Mouse (Mus musculus) midbrain, embryonic 12.5 days (tissue): ENCODE measurements around the gene Desi1. TPM values are rescaled to one million over a fixed set of nuclear protein-coding genes. Genes with fewer than 3 reads are reported as not detected.
A peak's percentile ranks its signal among the peaks of the same experiment; 100 is the strongest.

Experiments used
- ATAC-seq: fragments of 200-750 bp; cut with Nextera tagmentation; 2 replicates; pipeline ENCODE4 v1.8.0; 2017; ENCODE audit warnings: low read depth, moderate TSS enrichment, moderate library complexity; ENCODE audit not compliant: low FRiP score
- H3K27ac ChIP-seq: fragments of 300-500 bp; sonication (generic); replicated peaks from 2 replicates; pipeline ENCODE4 v1.5.1; 2016; ENCODE audit warnings: mild to moderate bottlenecking
- H3K27me3 ChIP-seq: fragments of 300-500 bp; sonication (generic); 2 replicates; pipeline ENCODE4 v1.6.1; 2016; ENCODE audit warnings: mild to moderate bottlenecking
- H3K36me3 ChIP-seq: fragments of 300-500 bp; sonication (generic); 2 replicates; pipeline ENCODE4 v1.6.1; 2016
- H3K4me1 ChIP-seq: fragments of 300-500 bp; sonication (generic); 2 replicates; pipeline ENCODE4 v1.6.1; 2016
- H3K4me2 ChIP-seq: fragments of 300-500 bp; sonication (generic); replicated peaks from 2 replicates; pipeline ENCODE4 v1.6.1; 2016; ENCODE audit warnings: mild to moderate bottlenecking, moderate library complexity
- H3K4me3 ChIP-seq: fragments of 300-500 bp; sonication (generic); 2 replicates; pipeline ENCODE4 v1.5.1; 2016; ENCODE audit warnings: mild to moderate bottlenecking
- H3K9ac ChIP-seq: fragments of 300-500 bp; sonication (generic); replicated peaks from 2 replicates; pipeline ENCODE4 v1.6.1; 2016; ENCODE audit warnings: mild to moderate bottlenecking, moderate library complexity
- H3K9me3 ChIP-seq: fragments of 300-500 bp; sonication (generic); 2 replicates; pipeline ENCODE4 v1.6.1; 2016; ENCODE audit warnings: mild to moderate bottlenecking
- WGBS: fragments of 180-500 bp; shearing (Covaris S2); methylation state at CpG from one replicate; pipeline ENCODE4 v1.1.7; 2016; 5-methylcytosine and 5-hydroxymethylcytosine counted together
- polyA plus RNA-seq: library from polyadenylated mRNA; unstranded; fragments of >200 nt; fragmentation: Nextera tagmentation; extraction: Ambion mirVana; gene quantifications from 2 replicates; pipeline ENCODE4 v1.2.1, GENCODE M21; 2016

Gene Desi1
- polyA plus RNA-seq, 1 experiment from 2014 or later, result 39.9 TPM

GRCm38 (mm10) chr15:81943176-81943749 lies 90.4 kb downstream of the Desi1 start:
- no peak overlapping the region for H3K4me3 ChIP-seq
- ATAC-seq, result peak; percentile 75
- WGBS, result 6% methylated on average over 9 of the region's 9 CpGs
- H3K4me1 ChIP-seq, result peaks cover 16% of the 10 kb centered on the region
- H3K4me2 ChIP-seq, result peak overlapping the region; percentile 23
- no peak overlapping the region for H3K9ac ChIP-seq
- H3K9me3 ChIP-seq, result no peaks in the 10 kb centered on the region
- H3K27ac ChIP-seq, result peak overlapping the region; percentile 78
- H3K27me3 ChIP-seq, result peaks cover 5% of the 10 kb centered on the region; the same call in 1 of the 2 replicates
- H3K36me3 ChIP-seq, result peaks cover 4% of the 10 kb centered on the region

Other genes starting within 250 kb of the Desi1 start
- gene Tef, start 231.4 kb downstream of the Desi1 start, polyA plus RNA-seq, result 30.5 and 32.4 TPM in 2 replicates
- gene Tob2, start 175.1 kb downstream of the Desi1 start, polyA plus RNA-seq, result 20.9 and 22.2 TPM in 2 replicates
- 129 and 133 TPM in 2 replicates for gene Phf5a, start 162.0 kb downstream of the Desi1 start, polyA plus RNA-seq
- gene Aco2, start 161.6 kb downstream of the Desi1 start, polyA plus RNA-seq, result 170 and 177 TPM in 2 replicates
- gene Polr3h, start 107.6 kb downstream of the Desi1 start, polyA plus RNA-seq, result 60.8 and 71.6 TPM in 2 replicates
- 38.0 and 40.2 TPM in 2 replicates for gene Csdc2, start 97.1 kb downstream of the Desi1 start, polyA plus RNA-seq
- 26.6 and 30.4 TPM in 2 replicates for gene Pmm1, start 72.9 kb downstream of the Desi1 start, polyA plus RNA-seq
- gene 1700029P11Rik, start 53.3 kb downstream of the Desi1 start, polyA plus RNA-seq, result not detected in 2 replicates
- 50.2 and 50.5 TPM in 2 replicates for gene Xrcc6, start 46.0 kb downstream of the Desi1 start, polyA plus RNA-seq
- gene Snu13, start 13.7 kb upstream of the Desi1 start, polyA plus RNA-seq, result 183 and 196 TPM in 2 replicates
- not detected in 2 replicates for gene 4930407I10Rik, start 25.3 kb upstream of the Desi1 start, polyA plus RNA-seq
- gene Mei1, start 36.1 kb upstream of the Desi1 start, polyA plus RNA-seq, result 0.05 and 0.08 TPM in 2 replicates
- gene Ccdc134, start 94.1 kb upstream of the Desi1 start, polyA plus RNA-seq, result 17.3 and 18.3 TPM in 2 replicates
- gene Srebf2, start 113.3 kb upstream of the Desi1 start, polyA plus RNA-seq, result 274 and 276 TPM in 2 replicates
- 0.73 and 0.80 TPM in 2 replicates for gene Shisa8, start 179.0 kb upstream of the Desi1 start, polyA plus RNA-seq
- 0.37 TPM in 1 of 2 replicates, not detected in the other for gene Tnfrsf13c, start 190.5 kb upstream of the Desi1 start, polyA plus RNA-seq
- gene Cenpm, start 210.9 kb upstream of the Desi1 start, polyA plus RNA-seq, result 60.1 and 61.9 TPM in 2 replicates
- 2.6 and 3.3 TPM in 2 replicates for gene 1500009C09Rik, start 218.5 kb upstream of the Desi1 start, polyA plus RNA-seq
- gene Sept3, start 241.0 kb upstream of the Desi1 start, polyA plus RNA-seq, result 237 and 291 TPM in 2 replicates